Mouse (Mus musculus) hindbrain, embryonic 16.5 days (tissue): ENCODE measurements at regions not wholly inside any gene's neighbourhood (a gene's known extent, or its start where the extent isn't known, plus 50 kb on each side); places are given as distances from the start of the nearest gene placed in this dataset.
"Not testable (repeated sequence)": the region's sequence is repeated elsewhere in the genome, so short reads cannot be mapped to it uniquely, and the experiment has no call there.

ENCODE experiments used
- ATAC-seq: fragments of 200-750 bp; cut with Nextera tagmentation; 2 replicates; pipeline ENCODE4 v1.8.0; 2017; ENCODE audit warnings: moderate TSS enrichment, moderate library complexity
- H3K27ac ChIP-seq: fragments of 300-500 bp; sonication (generic); 2 replicates; pipeline ENCODE4 v1.5.1; 2014; ENCODE audit warnings: low read depth, mild to moderate bottlenecking, control low read depth, low read length, moderate library complexity
- H3K27me3 ChIP-seq: fragments of 300-500 bp; sonication (generic); replicated peaks from 2 replicates; pipeline ENCODE4 v1.6.1; 2014; ENCODE audit warnings: low read length; ENCODE audit not compliant: control insufficient read depth, insufficient read depth
- H3K36me3 ChIP-seq: fragments of 300-500 bp; sonication (generic); 2 replicates; pipeline ENCODE4 v1.6.1; 2014; ENCODE audit warnings: mild to moderate bottlenecking, low read length, moderate library complexity, mixed read lengths; ENCODE audit not compliant: control insufficient read depth, insufficient read depth
- H3K4me1 ChIP-seq: fragments of 300-500 bp; sonication (generic); 2 replicates; pipeline ENCODE4 v1.6.1; 2014; ENCODE audit warnings: low read depth, low read length; ENCODE audit not compliant: control insufficient read depth, insufficient read depth
- H3K4me2 ChIP-seq: fragments of 300-500 bp; sonication (generic); 2 replicates; pipeline ENCODE4 v1.6.1; 2014; ENCODE audit warnings: mild to moderate bottlenecking, low read length, control low read depth, moderate library complexity
- H3K4me3 ChIP-seq: fragments of 300-500 bp; sonication (generic); 2 replicates; pipeline ENCODE4 v1.5.1; 2014; ENCODE audit warnings: mild to moderate bottlenecking, low read length, control low read depth, moderate library complexity
- H3K9ac ChIP-seq: fragments of 300-500 bp; sonication (generic); 2 replicates; pipeline ENCODE4 v1.6.1; 2014; ENCODE audit warnings: low read depth, mild to moderate bottlenecking, control low read depth, low read length, moderate library complexity
- H3K9me3 ChIP-seq: fragments of 300-500 bp; sonication (generic); 2 replicates; pipeline ENCODE4 v1.6.1; 2014; ENCODE audit warnings: mild to moderate bottlenecking, low read length, moderate library complexity; ENCODE audit not compliant: control insufficient read depth
- WGBS: fragments of 180-500 bp; shearing (Covaris S2); extraction: QIAGEN DNeasy Blood & Tissue Kit; methylation state at CpG from one replicate; pipeline ENCODE4 v1.1.7; 2014; 5-methylcytosine and 5-hydroxymethylcytosine counted together

- H3K4me3 ChIP-seq, H3K27me3 ChIP-seq, H3K9ac ChIP-seq, H3K9me3 ChIP-seq, H3K4me2 ChIP-seq, H3K4me1 ChIP-seq, H3K27ac ChIP-seq, ATAC-seq, H3K36me3 ChIP-seq: not testable (repeated sequence)
- WGBS: 74% methylated on average over 6 of the region's 6 CpGs
Observed at GRCm38 (mm10) chr4:5515426-5515825, 722.3 kb upstream of the Impad1 start.

GRCm38 (mm10) chr4:5511743-5512142 is 718.6 kb upstream of the Impad1 start:
- no peak for ATAC-seq
- H3K4me3 ChIP-seq: no peak overlapping the region
- H3K27ac ChIP-seq: no peak overlapping the region
- no peaks in the 10 kb centered on the region for H3K27me3 ChIP-seq
- H3K4me2 ChIP-seq: no peak overlapping the region
- no peaks in the 10 kb centered on the region for H3K36me3 ChIP-seq
- no peak overlapping the region for H3K9ac ChIP-seq
- H3K9me3 ChIP-seq: no peaks in the 10 kb centered on the region
- no peaks in the 10 kb centered on the region for H3K4me1 ChIP-seq

GRCm38 (mm10) chr4:5509398-5509797 is 716.2 kb upstream of the Impad1 start:
- H3K36me3 ChIP-seq: no peaks in the 10 kb centered on the region
- ATAC-seq: no peak
- H3K4me3 ChIP-seq: no peak overlapping the region
- H3K27ac ChIP-seq: no peak overlapping the region
- no peak overlapping the region for H3K9ac ChIP-seq
- no peaks in the 10 kb centered on the region for H3K4me1 ChIP-seq
- no peak overlapping the region for H3K4me2 ChIP-seq
- H3K9me3 ChIP-seq: no peaks in the 10 kb centered on the region
- 70% methylated on average over 5 of the region's 5 CpGs for WGBS
- no peaks in the 10 kb centered on the region for H3K27me3 ChIP-seq

GRCm38 (mm10) chr4:5495012-5495411 is 701.9 kb upstream of the Impad1 start:
- H3K4me3 ChIP-seq: no peak overlapping the region
- no peak for ATAC-seq
- H3K9ac ChIP-seq: no peak overlapping the region
- 82% methylated on average over 1 of the region's 1 CpGs for WGBS
- H3K4me1 ChIP-seq: no peaks in the 10 kb centered on the region
- no peak overlapping the region for H3K4me2 ChIP-seq
- no peak overlapping the region for H3K27ac ChIP-seq
- H3K27me3 ChIP-seq: no peaks in the 10 kb centered on the region
- H3K9me3 ChIP-seq: no peaks in the 10 kb centered on the region
- H3K36me3 ChIP-seq: no peaks in the 10 kb centered on the region

DNA sequence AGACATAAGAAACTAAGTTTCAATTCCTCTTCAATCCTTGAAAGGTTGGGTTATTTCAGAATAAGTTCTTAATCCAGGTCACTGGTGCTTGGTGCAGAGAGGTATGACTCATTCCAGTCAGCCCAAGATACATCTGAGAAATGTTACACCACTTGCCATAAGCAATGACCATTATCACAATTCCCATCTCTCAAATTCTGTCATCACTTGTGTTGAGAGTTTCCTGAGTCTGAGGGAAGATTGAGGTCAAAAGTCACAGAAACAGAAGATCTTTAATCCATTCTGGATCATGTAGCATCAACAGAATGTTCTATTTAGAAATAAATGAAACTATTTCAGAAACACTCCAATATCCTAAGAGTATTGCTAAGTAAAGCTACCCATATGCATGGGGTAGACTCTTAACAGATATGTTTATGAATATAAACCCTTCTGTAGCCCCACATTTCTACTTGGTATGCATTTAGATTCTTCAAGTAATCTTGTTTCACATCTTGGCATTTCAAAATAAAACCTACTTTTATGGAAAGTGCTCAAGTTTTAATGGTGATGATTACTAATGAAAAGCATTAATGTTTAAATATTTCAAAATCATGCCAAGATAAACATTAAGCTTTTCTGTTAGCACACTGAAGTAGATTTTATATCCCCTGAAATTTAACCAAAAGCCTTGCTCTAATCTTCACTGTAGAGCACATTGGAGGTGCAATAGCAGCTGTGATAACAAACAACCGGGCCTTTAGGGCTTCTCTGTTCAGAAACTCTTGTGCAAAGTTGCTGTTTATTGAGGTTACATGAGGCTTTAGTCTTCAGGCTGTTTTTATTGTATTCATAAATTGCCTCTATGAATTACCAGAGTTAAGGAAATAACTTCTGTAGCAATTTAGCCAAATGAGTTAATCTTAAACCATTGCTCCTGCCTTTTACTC is 701.2 kb upstream of the Impad1 start:
- Histone ChIP-seq H3K4me3 (no peak overlapping the region), H3K27ac (no peak overlapping the region), H3K27me3 (no peaks in the 10 kb centered on the region), H3K36me3 (no peaks in the 10 kb centered on the region), H3K4me2 (no peak overlapping the region), H3K9ac (no peak overlapping the region), H3K9me3 (no peaks in the 10 kb centered on the region), H3K4me1 (no peaks in the 10 kb centered on the region)
- 88% methylated on average over 1 of the region's 1 CpGs for WGBS
- ATAC-seq: no peak

GRCm38 (mm10) chr4:5486786-5487185 is 693.6 kb upstream of the Impad1 start:
- WGBS: 85% methylated on average over 2 of the region's 2 CpGs
- ATAC-seq: no peak
- H3K4me3 ChIP-seq: no peak overlapping the region

GRCm38 (mm10) chr4:5471891-5472558 is 678.9 kb upstream of the Impad1 start:
- Histone ChIP-seq H3K27ac (no peak overlapping the region), H3K4me2 (no peak overlapping the region), H3K27me3 (no peaks in the 10 kb centered on the region), H3K4me1 (no peaks in the 10 kb centered on the region), H3K9ac (no peak overlapping the region), H3K36me3 (no peaks in the 10 kb centered on the region), H3K9me3 (no peaks in the 10 kb centered on the region), H3K4me3 (no peak overlapping the region)
- 35% methylated on average over 3 of the region's 3 CpGs for WGBS
- ATAC-seq: no peak

More at GRCm38 (mm10) chr4:5486786-5487185, 693.6 kb upstream of the Impad1 start:
- no peaks in the 10 kb centered on the region for H3K9me3 ChIP-seq
- no peaks in the 10 kb centered on the region for H3K27me3 ChIP-seq
- H3K36me3 ChIP-seq: no peaks in the 10 kb centered on the region
- no peaks in the 10 kb centered on the region for H3K4me1 ChIP-seq
- H3K4me2 ChIP-seq: no peak overlapping the region
- H3K9ac ChIP-seq: no peak overlapping the region
- H3K27ac ChIP-seq: no peak overlapping the region

DNA sequence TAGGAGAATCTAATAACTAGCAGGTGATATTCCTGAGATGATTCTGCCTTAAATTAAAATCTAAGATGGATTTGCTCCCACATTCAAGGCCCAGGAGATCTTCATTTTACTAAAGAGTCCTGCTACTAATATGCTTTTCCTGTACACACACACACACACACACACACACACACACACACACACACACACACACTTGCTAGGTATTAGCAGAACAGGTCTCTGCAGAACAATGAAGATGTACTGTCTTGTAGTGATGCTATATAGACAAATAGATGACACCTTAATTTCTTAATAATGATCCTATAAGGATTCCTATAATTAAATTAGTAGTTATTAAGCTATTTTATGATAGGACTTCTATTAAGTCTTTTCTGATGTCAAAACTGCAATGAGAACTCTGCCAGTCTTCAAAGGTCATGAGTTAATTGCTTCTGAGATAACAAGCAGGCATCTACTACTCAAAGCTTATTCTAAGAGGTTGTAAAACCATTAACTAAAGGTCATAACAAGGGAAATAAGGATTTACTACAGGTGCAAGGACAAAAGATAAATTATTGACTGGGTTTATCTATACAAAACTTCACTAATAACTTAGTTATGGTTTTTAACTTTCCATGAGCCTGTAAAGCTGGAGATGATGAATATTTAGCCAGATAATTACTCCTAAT is 666.0 kb upstream of the Impad1 start:
- Histone ChIP-seq H3K4me3 (no peak overlapping the region), H3K27ac (no peak overlapping the region), H3K27me3 (no peaks in the 10 kb centered on the region), H3K36me3 (no peaks in the 10 kb centered on the region), H3K4me1 (no peaks in the 10 kb centered on the region), H3K4me2 (no peak overlapping the region), H3K9me3 (no peaks in the 10 kb centered on the region), H3K9ac (no peak overlapping the region)
- ATAC-seq: no peak

- no peak for ATAC-seq
Observed at GRCm38 (mm10) chr4:5450417-5450816, 657.3 kb upstream of the Impad1 start.

More at GRCm38 (mm10) chr4:5450417-5450816, 657.3 kb upstream of the Impad1 start:
- H3K4me3 ChIP-seq: no peak overlapping the region
- H3K9me3 ChIP-seq: no peaks in the 10 kb centered on the region
- 89% methylated on average over 6 of the region's 6 CpGs for WGBS
- H3K27me3 ChIP-seq: no peaks in the 10 kb centered on the region
- no peak overlapping the region for H3K4me2 ChIP-seq
- no peaks in the 10 kb centered on the region for H3K4me1 ChIP-seq
- H3K36me3 ChIP-seq: no peaks in the 10 kb centered on the region
- no peak overlapping the region for H3K27ac ChIP-seq
- H3K9ac ChIP-seq: no peak overlapping the region
